Mouse (Mus musculus): ENCODE measurements around the gene Rad51d. TPM values are rescaled to one million over a fixed set of nuclear protein-coding genes. Genes with fewer than 3 reads are reported as not detected.
"Not testable (repeated sequence)": the region's sequence is repeated elsewhere in the genome, so short reads cannot be mapped to it uniquely, and the experiment has no call there.

The Rad51d gene
- polyA plus RNA-seq, 1 experiment from 2014 or later = 11.7 TPM

DNA sequence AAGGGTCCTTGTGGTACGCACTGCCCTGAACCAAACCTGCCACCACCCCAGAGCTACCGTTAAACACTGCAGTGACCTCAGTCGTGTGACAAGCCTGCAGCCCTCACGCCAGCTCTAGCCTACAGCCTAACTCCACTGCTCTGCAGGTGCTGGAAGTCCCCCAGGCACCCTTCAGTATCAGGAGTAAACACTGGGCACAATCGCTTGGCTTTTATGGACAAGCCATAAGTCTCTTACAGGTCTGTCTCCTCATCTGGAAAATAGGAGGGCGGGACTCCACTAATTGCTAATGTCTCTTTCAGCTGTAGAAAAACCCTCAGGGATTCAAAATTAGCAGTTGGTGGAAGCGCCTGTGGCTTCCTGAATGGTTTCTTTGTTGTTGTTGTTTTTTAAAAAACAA lies 53.2 kb downstream of the Rad51d start:
- peaks cover 13% of the 10 kb centered on the region; the same call in 1 of the 2 replicates for H3K4me1 ChIP-seq
- H3K9me3 ChIP-seq = no peaks in the 10 kb centered on the region
- no peaks in the 10 kb centered on the region for H3K27me3 ChIP-seq
- no peak overlapping the region for H3K27ac ChIP-seq
- no peak overlapping the region for H3K4me3 ChIP-seq
- WGBS = 38% methylated on average over 7 of the region's 7 CpGs
- no peak overlapping the region for H3K4me2 ChIP-seq
- H3K9ac ChIP-seq = no peak overlapping the region
- H3K36me3 ChIP-seq = no peaks in the 10 kb centered on the region
- no peak for ATAC-seq (ENCODE audit: insufficient number of reproducible peaks, insufficient read depth, low FRiP score, low TSS enrichment, low read depth)

GRCm38 (mm10) chr11:82835616-82836432 lies 54.6 kb downstream of the Rad51d start:
- no peak overlapping the region for H3K9ac ChIP-seq
- WGBS = 76% methylated on average over 11 of the region's 11 CpGs
- H3K27ac ChIP-seq = no peak overlapping the region
- no peak for ATAC-seq (ENCODE audit: insufficient number of reproducible peaks, insufficient read depth, low FRiP score, low TSS enrichment, low read depth)
- H3K4me2 ChIP-seq = no peak overlapping the region
- H3K4me3 ChIP-seq = no peak overlapping the region
- peaks cover 24% of the 10 kb centered on the region for H3K4me1 ChIP-seq
- no peaks in the 10 kb centered on the region for H3K9me3 ChIP-seq
- no peaks in the 10 kb centered on the region for H3K36me3 ChIP-seq
- H3K27me3 ChIP-seq = no peaks in the 10 kb centered on the region

DNA sequence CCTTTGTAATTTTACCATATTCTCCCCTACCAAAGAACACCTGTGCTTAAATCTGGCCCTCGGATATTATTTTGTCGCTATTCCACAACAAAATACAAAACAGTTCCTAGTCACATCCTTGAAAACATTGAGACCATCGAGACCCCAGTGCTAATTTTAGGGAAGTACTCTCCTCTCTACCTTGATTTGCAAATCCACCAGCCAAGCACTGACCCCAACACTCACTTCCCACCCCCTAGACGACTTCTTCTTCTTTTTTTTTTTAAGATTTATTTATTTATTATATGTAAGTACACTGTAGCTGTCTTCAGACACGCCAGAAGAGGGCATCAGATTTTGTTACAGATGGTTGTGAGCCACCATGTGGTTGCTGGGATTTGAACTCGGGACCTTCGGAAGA lies 56.1 kb downstream of the Rad51d start:
- not testable (repeated sequence) for H3K36me3 ChIP-seq; H3K9ac ChIP-seq; H3K9me3 ChIP-seq; H3K4me2 ChIP-seq; H3K27me3 ChIP-seq; ATAC-seq (ENCODE audit: insufficient number of reproducible peaks, insufficient read depth, low FRiP score, low TSS enrichment, low read depth); H3K27ac ChIP-seq; H3K4me3 ChIP-seq
- peaks cover 25% of the 10 kb centered on the region for H3K4me1 ChIP-seq
- 84% methylated on average over 7 of the region's 7 CpGs for WGBS

DNA sequence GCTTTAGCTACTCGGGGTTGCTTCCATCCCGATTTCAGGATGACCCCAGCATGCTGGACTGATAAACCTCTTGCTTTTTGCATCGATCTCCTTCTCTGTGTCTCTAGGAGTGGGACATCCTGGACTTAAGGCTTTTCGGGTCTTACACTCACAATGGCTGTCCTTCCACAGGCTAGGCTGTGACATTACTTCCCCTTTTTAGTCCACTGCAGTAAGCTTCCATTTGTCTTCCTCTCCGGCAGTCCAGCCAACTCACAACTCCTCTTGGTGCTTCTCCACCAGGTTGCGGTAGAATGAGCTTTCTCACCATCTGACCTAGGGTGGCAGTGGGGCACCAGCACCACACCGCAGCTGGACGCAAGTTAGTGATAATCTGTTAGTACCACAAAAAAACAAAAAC lies 56.5 kb downstream of the Rad51d start:
- no peaks in the 10 kb centered on the region for H3K36me3 ChIP-seq
- H3K27me3 ChIP-seq = no peaks in the 10 kb centered on the region
- 92% methylated on average over 8 of the region's 8 CpGs for WGBS
- H3K4me3 ChIP-seq = no peak overlapping the region
- H3K4me2 ChIP-seq = no peak overlapping the region
- no peak overlapping the region for H3K9ac ChIP-seq
- no peak overlapping the region for H3K27ac ChIP-seq
- peaks cover 25% of the 10 kb centered on the region for H3K4me1 ChIP-seq
- no peaks in the 10 kb centered on the region for H3K9me3 ChIP-seq
- ATAC-seq (ENCODE audit: insufficient number of reproducible peaks, insufficient read depth, low FRiP score, low TSS enrichment, low read depth) = no peak

DNA sequence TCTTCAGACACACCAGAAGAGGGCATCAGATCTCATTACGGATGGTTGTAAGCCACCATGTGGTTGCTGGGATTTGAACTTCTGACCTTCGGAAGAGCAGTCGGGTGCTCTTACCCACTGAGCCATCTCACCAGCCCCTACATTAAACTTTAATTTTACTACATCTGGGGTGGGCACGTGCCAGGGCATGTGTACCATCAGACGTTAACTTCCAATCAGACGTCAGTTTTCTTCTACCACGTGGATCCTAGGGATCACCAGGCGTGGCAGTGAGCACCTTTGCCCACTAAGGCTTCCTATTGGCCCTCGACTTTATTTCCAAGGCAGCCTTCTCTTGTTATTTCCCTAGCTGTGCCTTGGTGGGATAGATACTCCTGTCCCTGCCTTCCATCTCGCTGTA lies 58.0 kb downstream of the Rad51d start:
- H3K4me3 ChIP-seq; H3K27me3 ChIP-seq; H3K9me3 ChIP-seq; H3K36me3 ChIP-seq; H3K4me2 ChIP-seq; H3K9ac ChIP-seq; ATAC-seq (ENCODE audit: insufficient number of reproducible peaks, insufficient read depth, low FRiP score, low TSS enrichment, low read depth); H3K27ac ChIP-seq: not testable (repeated sequence)
- 76% methylated on average over 10 of the region's 10 CpGs for WGBS
- H3K4me1 ChIP-seq = peaks cover 18% of the 10 kb centered on the region

DNA sequence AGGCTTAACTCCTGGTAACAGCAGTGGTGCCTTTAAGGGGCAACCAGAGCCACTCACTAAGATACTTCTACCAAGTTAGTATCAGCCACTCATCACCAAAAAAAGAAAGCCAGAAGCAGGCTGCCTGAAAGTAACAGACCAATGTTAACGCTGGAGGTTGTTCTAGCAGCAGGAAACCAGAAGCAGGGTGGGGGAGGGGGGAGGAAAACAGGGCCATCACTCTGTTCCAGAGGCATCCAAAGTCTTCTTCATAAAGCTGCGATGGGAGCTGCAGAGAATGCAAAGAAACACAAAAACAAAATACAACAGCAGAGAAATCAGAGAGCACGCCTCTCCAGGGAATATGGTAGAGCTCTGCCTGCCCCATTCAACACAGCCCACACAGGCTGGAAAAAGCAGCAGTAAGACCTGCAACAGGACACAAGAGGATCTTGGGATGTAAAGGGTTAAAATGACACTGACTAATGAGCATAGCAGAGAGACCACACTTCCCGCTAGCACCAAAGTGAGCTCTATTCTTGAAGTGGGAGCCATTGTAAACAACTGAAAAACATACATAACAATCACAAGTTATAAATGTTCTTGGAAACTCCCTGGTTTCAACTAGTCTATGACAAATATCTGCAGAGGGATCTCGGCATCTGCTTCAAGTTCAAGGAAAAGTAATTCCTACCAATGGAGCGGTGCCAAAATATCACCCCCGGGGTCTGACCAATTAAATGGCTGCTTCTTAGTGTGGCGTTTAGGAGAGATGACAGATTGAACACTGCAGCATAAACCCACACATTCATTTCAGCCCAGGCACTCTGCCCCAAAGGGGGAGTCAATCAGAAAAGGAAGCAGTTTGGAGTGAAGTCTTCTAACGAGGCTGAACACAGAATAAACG lies 59.2 kb downstream of the Rad51d start:
- Histone ChIP-seq H3K4me2 (peak overlapping the region; percentile 45), H3K4me1 (peaks cover 15% of the 10 kb centered on the region), H3K9ac (no peak overlapping the region), H3K4me3 (no peak overlapping the region), H3K36me3 (no peaks in the 10 kb centered on the region), H3K27ac (peak overlapping the region; percentile 49; the same call in 1 of the 2 replicates), H3K9me3 (no peaks in the 10 kb centered on the region), H3K27me3 (no peaks in the 10 kb centered on the region)
- 16% methylated on average over 10 of the region's 10 CpGs for WGBS
- ATAC-seq (ENCODE audit: insufficient number of reproducible peaks, insufficient read depth, low FRiP score, low TSS enrichment, low read depth) = no peak

- Histone ChIP-seq H3K4me2 (no peak overlapping the region), H3K27ac (no peak overlapping the region), H3K9me3 (no peaks in the 10 kb centered on the region), H3K4me1 (peaks cover 12% of the 10 kb centered on the region), H3K9ac (no peak overlapping the region), H3K4me3 (no peak overlapping the region), H3K27me3 (no peaks in the 10 kb centered on the region), H3K36me3 (no peaks in the 10 kb centered on the region)
- ATAC-seq (ENCODE audit: insufficient number of reproducible peaks, insufficient read depth, low FRiP score, low TSS enrichment, low read depth) = no peak
Observed at GRCm38 (mm10) chr11:82826818-82827217, 63.6 kb downstream of the Rad51d start.

Other genes starting within 250 kb of the Rad51d start
- gene Cct6b, start 126.3 kb downstream of the Rad51d start, polyA plus RNA-seq (2015; fragmentation: Nextera tagmentation; extraction: Ambion mirVana) = 0.29 and 0.52 TPM in 2 replicates
- gene Zfp830, start 126.3 kb downstream of the Rad51d start, polyA plus RNA-seq (2015; fragmentation: Nextera tagmentation; extraction: Ambion mirVana) = 42.0 and 42.7 TPM in 2 replicates
- 33.9 and 34.7 TPM in 2 replicates for gene Lig3, start 109.5 kb downstream of the Rad51d start, polyA plus RNA-seq (2015; fragmentation: Nextera tagmentation; extraction: Ambion mirVana)
- 10.2 and 11.5 TPM in 2 replicates for gene Rffl, start 19.4 kb downstream of the Rad51d start, polyA plus RNA-seq (2015; fragmentation: Nextera tagmentation; extraction: Ambion mirVana)
- gene Fndc8, start 1.5 kb upstream of the Rad51d start, polyA plus RNA-seq (2015; fragmentation: Nextera tagmentation; extraction: Ambion mirVana) = 0.15 and 0.32 TPM in 2 replicates
- gene Nle1, start 17.8 kb upstream of the Rad51d start, polyA plus RNA-seq (2015; fragmentation: Nextera tagmentation; extraction: Ambion mirVana) = 33.6 and 36.1 TPM in 2 replicates
- gene Unc45b, start 19.9 kb upstream of the Rad51d start, polyA plus RNA-seq (2015; fragmentation: Nextera tagmentation; extraction: Ambion mirVana) = 5.7 and 8.6 TPM in 2 replicates
- gene Slfn5, start 60.7 kb upstream of the Rad51d start, polyA plus RNA-seq (2015; fragmentation: Nextera tagmentation; extraction: Ambion mirVana) = 0.94 and 1.8 TPM in 2 replicates
- gene Slfn9, start 101.2 kb upstream of the Rad51d start, polyA plus RNA-seq (2015; fragmentation: Nextera tagmentation; extraction: Ambion mirVana) = 17.4 TPM in 2 replicates
- gene Slfn8, start 130.2 kb upstream of the Rad51d start, polyA plus RNA-seq (2015; fragmentation: Nextera tagmentation; extraction: Ambion mirVana) = 0.62 and 0.74 TPM in 2 replicates
- 3.3 and 4.8 TPM in 2 replicates for gene Slfn2, start 174.5 kb upstream of the Rad51d start, polyA plus RNA-seq (2015; fragmentation: Nextera tagmentation; extraction: Ambion mirVana)
- gene Slfn1, start 226.2 kb upstream of the Rad51d start, polyA plus RNA-seq (2015; fragmentation: Nextera tagmentation; extraction: Ambion mirVana) = 0.14 TPM in 1 of 2 replicates, not detected in the other

Measured in embryonic facial prominence, embryonic 13.5 days (tissue).